Mouse (Mus musculus): ENCODE measurements at regions not wholly inside any gene's neighbourhood (a gene's known extent, or its start where the extent isn't known, plus 50 kb on each side); places are given as distances from the start of the nearest gene placed in this dataset.

DNA sequence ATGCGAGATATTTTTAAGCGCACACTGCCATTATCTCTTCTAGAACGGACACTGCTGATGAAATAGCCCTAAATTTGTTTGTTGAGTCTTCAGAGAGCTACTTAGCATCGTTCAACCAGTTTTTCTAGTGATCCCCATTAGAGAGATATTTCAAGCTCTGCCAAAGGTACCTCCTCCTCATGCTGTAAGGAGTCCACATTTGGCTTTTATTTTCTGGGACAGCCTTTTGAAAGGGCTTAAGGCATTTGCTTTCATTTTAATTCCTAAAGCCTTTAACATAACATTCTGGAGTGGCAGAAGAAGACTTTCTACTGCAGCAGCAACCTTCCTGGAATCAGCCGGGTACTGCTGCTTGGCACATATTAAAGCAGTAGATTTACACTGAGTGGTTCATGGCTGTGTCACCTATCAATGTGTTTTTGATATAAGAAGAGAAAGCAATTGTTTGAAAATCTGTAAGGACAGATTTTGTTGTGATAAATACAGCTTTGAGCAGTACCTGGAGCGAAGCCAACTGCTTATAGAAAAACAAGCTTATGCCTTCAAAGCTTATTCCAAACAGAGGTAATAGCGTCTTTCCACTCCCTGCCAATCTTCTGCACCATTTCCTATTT lies 267.5 kb upstream of the Dcn start:
- TF ChIP-seq POLR2A (IDR thresholded peaks at IDR 0.05; ENCODE audit: insufficient read depth, low read length), result no peak
- no peak for TF ChIP-seq CTCF (IDR thresholded peaks at IDR 0.05; ENCODE audit: low read depth, low read length)
- no peak for TF ChIP-seq EP300 (IDR thresholded peaks at IDR 0.05; ENCODE audit: insufficient read depth, low read depth, low read length)
